Mouse (Mus musculus) left cerebral cortex, postnatal 10 days (tissue): ENCODE measurements around the gene Coro1c. TPM values are rescaled to one million over a fixed set of nuclear protein-coding genes. Genes with fewer than 3 reads are reported as not detected.

Experiments
- DNase-seq, 2 experiments: peaks; one replicate each; pipeline ENCODE4 v3.0.0; 2021 to 2022; ENCODE audit warnings: low spot score in 2 of 2, mixed read lengths in 1 of 2; ENCODE audit errors: extremely low spot score in 1 of 2
- intact Hi-C: fragments of 180-260 bp; cut with DNase I; formaldehyde crosslinking; loops from one replicate; pipeline ENCODE4 v1.15.1; 2025
- total RNA-seq, 2 experiments: library from RNA; stranded (reverse); gene quantifications; 2 replicates each; pipeline ENCODE4 v1.2.3; 2021

The Coro1c gene
- total RNA-seq, 2 experiments from 2014 or later: 117 to 122 TPM

DNA sequence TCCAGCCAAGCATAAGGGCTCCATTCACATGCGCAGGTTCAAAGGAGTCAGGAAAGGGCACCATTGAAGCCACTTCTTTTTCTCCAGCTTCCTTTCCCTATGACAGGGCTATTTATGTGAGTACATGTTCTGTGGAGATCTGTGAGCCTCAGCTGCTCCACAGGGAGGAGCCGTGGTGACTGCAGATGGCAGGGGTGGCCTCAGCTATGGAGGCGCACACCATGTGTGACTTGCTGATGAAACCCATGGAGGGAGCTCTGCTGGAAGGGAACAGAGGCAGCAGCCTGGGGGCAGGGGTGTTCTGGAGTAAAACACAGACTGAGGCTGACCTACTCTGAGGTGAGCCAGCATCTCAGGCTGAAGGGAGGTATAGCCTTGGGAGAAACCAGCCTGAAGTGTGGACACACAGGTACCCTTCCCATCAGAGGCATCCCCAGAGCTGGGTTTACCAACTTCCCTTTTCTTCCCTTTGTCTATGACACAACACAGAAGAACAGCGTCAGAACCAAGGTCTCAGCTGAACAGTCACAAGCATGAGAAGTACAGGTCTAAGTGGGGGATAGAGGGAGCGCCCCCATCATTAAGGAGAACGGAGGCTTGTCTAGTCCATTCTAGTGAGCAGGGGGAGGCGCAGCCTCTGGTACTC lies 36.5 kb downstream of the Coro1c start:
- intact Hi-C loops: loop anchor here (5.0 kb wide), 1 partner anchor 35 kb away; the partner anchor contains the start of gene Coro1c
- DNase-seq: no peak

DNA sequence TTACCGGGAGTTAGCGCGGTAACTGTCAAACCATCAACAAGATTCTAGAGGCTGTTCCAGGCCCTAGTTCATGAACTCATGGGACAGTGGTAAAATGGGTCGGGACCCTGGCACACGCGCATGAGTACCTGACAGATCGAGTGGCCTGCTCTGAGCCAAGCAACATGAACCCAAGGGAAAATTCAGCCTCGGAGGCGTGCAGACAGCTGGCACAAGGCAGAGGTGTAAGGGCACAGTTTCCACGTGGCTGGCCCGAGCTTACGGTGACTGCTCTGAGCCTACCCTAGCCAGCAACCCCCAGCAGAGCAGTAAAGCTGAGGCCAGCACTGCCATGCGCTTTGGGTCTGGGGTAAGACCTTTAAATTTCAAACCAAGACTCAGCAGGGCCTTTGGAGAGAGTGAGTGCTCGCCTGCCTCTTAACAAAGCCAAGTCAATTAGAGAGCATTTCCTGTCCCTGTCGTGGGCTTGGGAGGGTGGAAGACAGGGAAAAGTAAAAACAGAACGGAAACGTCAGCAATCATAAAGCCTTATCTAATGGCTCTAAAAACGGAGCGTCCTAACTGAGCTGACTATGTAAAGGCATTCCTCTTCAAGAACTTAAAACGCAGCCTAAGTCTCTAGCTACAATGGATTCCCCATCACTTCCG lies 38.0 kb downstream of the Coro1c start:
- DNase-seq: no peak
- intact Hi-C loops: loop anchor here (5.0 kb wide), 1 partner anchor 37 kb away; the partner anchor contains the start of gene Coro1c

DNA sequence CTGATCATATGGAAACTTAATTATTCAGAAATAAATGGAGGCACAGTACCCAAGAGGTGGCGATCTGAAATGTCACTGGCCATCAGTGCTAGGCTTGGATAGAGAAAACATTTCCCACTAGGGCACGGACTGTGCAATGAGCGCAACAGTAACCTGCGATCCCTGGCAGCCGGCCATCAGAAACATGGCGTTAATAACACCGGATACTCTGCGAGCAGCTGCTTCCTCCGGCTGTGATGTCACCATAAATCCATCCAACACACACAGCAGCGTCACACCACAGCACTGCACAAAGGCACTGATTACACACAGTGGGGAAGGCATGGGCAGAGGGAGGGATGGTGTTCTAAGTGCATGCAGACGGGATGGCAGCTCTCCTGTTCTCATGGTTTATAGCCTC lies 39.4 kb downstream of the Coro1c start:
- DNase-seq: peak in 1 of 2 experiments; percentile 91
- intact Hi-C loops: no loop called here

DNA sequence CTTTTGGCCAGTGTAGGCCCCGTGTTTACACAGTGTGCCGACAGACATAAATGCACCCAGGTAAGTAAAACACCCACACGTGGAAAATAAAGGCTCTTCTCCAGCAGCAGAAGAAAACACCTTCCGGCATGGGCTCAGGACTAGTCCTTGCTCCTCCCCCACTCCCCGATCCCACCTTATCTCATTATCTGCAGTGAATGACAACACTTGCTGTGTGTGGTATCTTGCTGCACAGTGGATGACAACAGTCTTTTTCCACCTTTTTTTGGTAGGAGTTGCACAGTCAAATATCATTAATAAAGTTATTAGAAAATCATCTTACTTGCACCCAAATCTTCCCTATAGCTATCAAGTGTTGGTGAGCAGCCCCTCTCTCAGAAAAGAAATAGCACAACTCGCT lies 43.6 kb downstream of the Coro1c start:
- no peak for DNase-seq
- intact Hi-C loops: no loop called here

DNA sequence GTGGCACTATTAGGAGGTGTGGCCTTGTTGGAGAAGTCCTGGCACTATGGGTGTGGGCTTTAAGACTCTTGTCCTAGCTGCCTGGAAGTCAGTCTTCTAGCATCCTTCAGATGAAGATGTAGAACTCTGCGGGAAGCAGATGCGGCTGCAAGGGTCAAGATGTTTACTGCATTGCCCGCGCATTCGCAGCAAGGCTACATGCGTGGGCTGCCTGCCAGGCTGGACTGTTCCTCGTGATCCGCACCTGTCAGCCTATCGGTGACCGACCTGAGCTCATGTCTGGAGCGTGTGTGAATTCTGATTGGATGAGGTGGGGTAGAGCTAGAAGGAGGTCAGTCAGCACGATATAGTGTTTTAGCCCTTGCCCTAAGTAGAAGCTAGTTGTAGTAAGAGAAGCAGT lies 44.6 kb downstream of the Coro1c start:
- no peak for DNase-seq
- intact Hi-C loops: no loop called here

DNA sequence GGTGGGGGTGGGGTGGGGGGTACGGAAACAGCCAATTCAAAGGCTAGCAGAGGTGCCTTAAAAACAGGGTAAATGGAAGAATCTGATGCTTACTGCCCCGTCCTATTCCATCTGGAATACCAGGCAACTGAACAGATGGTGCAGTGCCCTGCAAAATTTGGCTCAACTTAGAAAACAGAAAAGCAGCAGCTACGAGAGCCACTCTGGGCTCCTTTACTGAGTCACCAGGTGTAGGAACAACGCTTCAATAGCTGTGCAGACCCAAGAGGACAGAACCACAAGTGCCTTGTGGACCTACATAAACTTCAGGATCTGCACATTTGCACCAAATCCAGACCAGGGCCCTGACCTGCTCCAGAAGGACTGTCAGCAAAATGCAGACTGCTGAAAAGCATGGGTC lies 46.1 kb downstream of the Coro1c start:
- DNase-seq: no peak
- intact Hi-C loops: no loop called here

DNA sequence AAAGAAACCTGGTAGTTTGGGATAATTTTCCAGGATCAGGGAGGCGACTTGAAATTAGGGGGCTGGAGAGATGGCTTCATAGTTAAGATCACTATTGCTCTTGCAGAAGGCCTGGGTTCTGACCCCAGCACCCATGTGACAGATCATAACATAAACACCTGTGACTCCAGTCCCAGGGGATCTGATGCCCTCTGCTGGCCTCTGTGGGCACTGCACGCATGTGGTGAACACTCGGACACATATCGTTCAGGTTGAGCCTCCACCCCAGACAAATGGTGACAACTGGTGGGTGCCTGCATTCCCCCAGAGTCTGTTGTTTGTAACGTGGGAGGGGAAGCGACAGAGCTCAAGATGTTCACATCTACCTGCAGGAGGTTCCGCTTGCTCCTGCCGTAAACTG lies 47.3 kb downstream of the Coro1c start:
- DNase-seq: peak in 1 of 2 experiments; percentile 56
- intact Hi-C loops: no loop called here

DNA sequence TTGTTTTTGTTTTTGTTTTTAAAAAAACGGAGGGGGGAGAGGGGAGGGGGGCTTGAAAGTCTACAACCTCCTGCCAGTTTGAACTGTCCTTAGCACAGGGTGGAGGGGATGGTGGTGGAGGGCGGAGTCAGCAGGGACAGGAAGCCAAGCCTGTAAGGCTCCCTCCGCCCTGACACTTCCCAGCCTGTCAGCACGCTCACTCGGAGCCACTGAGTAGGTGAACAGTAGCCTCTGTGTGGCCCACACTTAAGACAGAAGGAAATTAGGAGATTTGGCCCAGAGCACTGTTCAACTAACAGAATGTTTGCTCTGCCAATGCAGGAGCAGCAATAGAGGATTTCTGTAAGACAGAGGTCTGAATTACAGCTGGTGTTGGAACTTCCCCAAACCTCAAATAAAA lies 49.6 kb downstream of the Coro1c start:
- intact Hi-C loops: loop anchor here (5.0 kb wide), 1 partner anchor 48 kb away; the partner anchor contains the start of gene Coro1c
- DNase-seq: peak in 1 of 2 experiments; percentile 60

DNA sequence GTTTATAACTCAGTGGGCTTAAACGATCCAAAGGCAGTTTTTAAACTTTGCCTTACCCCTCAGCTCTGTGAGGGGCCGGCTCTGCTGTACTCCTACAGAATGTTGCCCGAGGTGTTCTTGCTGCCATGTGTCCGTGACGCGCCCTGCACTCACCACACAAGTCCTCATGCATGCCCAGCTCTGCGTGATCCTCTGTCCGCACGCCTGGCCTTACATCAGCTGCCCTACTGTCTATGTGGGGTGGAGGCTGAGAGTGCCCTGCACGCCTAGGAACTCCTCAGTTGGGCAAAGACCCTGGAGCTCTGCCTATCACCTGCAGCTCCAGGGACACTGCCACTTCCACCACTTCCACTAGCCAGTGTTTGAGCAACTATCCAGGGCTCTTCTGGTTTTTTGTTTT lies 50.0 kb downstream of the Coro1c start:
- no peak for DNase-seq
- intact Hi-C loops: loop anchor here (5.0 kb wide), 1 partner anchor 49 kb away; the partner anchor contains the start of gene Coro1c

DNA sequence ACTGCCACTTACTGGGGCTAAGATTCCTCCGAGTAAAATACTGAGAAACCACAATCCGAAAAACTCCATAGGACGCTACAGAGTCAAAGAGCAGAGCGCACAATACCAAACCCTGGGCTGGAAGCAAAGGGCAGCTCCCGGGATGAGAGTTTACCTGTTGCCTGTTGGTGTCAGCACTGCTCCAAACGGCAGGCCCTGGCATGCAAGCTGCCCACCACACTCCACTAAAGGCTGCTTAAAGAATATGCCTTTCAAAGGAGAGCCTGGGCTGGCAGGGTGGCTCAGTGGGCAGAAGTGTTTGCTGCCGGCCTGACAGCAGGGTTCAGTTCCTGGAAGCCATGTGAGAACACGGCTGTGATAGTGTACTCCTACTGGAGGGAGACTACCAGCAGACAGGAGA lies 50.9 kb downstream of the Coro1c start:
- intact Hi-C loops: loop anchor here (5.0 kb wide), 1 partner anchor 50 kb away; the partner anchor contains the start of gene Coro1c
- no peak for DNase-seq

DNA sequence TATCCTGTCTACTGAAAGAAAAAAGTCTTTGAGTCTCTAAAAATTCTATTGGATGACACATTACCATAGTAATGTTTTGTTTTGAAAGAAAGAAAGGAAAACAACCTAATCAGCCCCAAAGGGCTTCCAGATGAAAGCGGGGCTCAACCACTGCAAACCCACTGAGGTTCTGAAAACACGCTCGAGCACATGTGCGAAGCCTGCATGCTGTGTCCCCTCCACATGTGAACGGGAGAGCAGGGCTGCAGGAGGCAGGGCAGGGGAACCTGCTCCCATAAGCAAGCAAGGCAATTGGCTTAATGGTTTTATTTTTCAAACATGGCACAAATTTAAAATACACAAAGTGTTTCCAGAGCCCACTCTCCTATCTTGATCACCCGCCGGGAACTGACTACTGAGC lies 51.9 kb downstream of the Coro1c start:
- DNase-seq: no peak
- intact Hi-C loops: loop anchor here (5.0 kb wide), 1 partner anchor 51 kb away; the partner anchor contains the start of gene Coro1c

DNA sequence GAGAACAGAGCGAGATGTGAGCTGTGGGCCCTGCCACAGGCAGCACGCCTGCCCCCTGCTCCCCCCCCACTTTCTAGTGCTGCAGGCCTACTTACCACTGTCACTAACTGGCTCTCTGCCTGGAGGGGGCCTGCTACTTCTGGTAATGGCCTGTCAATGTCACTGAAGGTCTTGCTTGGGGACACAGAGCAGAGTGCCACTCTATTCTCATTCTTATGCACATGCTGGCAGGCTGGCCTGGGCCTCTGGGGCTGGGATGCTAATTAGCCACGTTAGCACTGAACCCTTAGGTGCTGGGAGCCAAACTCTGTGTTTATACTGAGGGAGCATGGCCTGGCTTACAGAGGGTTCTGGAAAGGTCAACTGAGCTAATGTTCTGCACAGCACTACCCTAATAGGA lies 52.9 kb downstream of the Coro1c start:
- intact Hi-C loops: loop anchor here (2.0 to 5.0 kb wide), 2 partner anchors 52 to 99 kb away; partner anchors contain the start of gene Coro1c
- DNase-seq: no peak

DNA sequence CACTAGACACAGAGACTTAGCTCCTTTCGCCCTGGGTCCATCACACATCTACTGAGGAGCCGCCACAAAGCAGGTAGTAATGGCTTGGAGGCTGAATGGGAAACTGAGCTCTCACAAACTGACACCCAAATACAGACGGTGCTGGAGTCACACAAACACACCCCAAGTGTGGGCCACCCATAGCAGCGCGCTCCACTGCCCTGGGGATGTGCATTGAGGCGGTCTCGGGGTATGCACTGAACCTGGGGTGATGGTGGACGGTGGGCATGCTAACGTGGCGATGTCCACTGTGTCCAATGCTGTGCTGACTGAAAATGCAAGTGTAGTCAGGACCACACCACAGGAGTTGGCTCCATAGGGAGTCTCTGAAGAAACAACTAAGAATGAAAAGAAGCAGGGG lies 53.4 kb downstream of the Coro1c start:
- DNase-seq: no peak
- intact Hi-C loops: loop anchor here (2.0 to 5.0 kb wide), 2 partner anchors 52 to 100 kb away; partner anchors contain the start of gene Coro1c

DNA sequence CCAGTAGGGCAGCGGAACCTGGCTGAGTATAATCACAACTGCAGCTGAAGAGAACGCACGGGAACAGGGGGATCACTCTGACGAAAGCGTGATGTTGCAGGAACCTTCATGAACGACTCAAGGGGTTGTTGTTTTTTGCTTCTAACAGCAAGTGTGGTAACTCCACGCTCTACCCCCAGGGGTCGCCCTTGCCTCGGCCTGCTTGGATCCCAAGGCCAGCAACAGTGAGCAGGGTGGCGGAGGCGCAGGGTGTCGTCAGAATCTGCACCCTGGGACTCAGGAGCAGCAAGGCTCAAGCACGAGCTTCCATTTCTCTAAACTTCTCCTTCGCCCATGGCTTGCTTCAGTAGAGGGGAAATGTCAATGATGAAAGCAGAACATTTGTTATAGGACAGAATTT lies 54.1 kb downstream of the Coro1c start:
- intact Hi-C loops: loop anchor here (2.0 kb wide), 1 partner anchor 100 kb away; no protein-coding TSS in a partner anchor
- DNase-seq: peak; percentile 67 to 87

DNA sequence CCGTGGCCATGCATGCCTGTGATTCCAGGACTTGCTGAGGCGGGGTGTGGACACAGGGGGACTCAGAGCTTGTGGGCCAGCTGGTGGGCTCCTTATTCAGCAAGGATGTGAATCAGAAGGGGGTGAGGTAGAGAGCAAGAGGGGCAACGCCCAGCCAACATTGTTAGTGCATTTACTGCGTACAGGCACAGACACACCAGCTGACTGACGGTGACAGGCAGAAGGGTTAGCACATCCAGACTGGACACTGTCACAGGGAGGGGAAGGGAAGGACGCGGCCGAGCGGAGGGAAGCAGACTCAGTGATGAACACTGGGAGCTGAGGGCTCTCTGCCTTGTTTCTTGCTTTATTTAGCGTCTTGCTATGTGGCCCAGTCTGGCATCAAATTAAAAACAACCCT lies 55.0 kb downstream of the Coro1c start:
- intact Hi-C loops: no loop called here

DNA sequence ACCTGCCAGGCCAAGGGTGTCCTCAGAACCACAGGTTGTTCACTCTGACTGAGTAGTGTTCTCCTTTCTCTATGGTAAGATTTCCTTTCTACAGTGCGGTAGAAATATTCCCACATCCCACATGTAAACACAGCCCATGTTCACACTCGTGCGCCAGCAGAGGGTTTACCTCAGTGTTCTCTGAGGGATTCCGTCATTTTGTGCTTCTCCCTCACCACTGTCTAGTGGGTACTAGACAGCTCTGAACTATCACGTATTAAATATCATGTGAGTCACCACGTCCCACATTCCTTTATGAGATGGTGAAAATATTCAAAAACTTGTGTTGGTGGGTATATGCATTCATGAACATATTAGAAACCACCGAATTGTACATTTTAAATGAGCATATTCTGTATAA lies 56.1 kb downstream of the Coro1c start:
- intact Hi-C loops: no loop called here
- no peak for DNase-seq

More for the DNA sequence above, 55.0 kb downstream of the Coro1c start:
- no peak for DNase-seq

DNA sequence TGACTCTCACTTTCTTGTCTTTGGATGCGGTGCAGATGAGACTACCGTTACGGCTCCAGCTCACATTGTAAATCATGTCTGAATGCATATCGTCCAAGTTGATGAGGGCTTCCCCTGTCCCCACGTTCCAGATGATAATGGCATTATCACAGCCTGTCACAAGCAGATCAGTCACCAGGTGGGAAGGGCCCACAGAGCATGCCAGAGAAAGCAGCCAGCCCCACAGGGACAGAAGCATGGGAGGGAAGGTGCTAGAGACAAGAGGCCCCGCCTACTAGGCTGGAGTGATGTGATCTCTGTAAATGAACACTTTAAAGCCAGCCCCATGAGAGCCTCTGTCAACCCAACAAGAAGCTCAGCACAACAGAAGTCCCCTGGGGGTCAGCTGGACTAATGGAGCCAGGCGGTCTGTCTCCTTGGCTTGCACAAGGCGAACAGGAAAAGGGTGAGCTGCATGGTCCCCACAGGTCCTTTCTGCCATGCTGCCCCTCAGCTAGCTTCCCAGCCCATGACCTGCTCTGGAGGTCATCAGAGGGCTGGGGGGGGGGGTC lies 57.8 kb downstream of the Coro1c start:
- intact Hi-C loops: no loop called here
- no peak for DNase-seq

DNA sequence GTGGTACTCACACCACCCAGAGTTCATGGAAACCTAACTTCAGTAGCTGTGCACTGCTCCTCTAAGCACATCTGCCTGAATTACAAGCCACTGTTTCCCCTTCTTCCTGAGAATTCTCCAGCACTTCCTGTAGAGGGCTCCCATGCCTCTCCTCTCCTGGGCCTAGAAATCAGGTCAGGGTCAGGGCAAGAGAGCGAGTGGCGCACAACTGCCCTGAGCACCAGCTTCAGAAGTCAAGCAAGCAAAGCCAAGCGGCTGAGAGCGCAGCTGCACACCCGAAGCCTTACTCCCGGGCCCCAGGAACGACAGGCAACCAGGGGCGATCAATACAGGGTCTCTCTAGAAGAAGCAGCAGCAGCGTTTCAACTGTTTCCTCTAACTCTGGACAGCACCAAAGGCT lies 60.9 kb downstream of the Coro1c start:
- DNase-seq: no peak
- intact Hi-C loops: no loop called here

DNA sequence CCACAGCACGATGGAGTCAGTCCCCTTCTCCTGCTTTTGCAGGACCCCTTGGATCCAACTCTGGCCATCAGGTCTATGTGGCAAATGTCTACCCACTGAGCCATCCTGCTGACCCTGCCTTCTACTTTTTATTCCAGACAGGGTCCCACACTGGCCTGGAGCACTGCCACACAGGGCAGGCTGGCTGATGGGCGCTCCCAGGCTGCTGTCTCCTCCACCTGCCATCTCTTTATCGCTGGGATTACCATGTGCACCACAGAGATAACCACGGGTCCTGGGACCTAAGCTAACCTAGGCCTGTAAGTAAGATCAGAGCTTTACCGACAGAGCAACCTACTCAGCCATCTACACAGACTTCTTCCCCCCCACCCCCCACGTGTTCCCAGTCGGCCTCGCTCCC lies 61.9 kb downstream of the Coro1c start:
- DNase-seq: no peak
- intact Hi-C loops: no loop called here

DNA sequence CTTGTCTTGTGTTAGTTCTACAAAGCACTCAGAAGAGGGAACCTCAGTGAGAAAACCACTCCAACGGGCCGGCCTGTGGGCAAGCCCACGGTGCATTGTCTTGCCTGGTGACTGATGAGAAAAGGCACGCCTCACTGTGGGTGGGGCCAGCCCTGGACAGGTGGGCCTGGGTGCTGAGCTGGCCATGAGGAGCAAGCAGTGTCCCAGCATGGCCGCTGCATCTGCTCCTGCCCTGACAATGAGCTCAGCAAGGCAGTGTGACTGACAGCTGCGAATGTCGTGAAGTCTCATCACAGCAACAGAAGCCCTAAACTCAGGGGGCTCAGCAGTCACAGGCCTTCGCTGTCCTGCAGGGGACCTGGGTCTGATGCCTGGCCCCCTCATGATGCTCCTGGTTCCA lies 62.9 kb downstream of the Coro1c start:
- intact Hi-C loops: loop anchor here (2.0 kb wide), 1 partner anchor 73 kb away; the partner anchor contains the start of genes Iscu and Sart3
- DNase-seq: no peak
